Mouse (Mus musculus): Measurements from ENCODE around the gene Tpx2.

Tpx2 gene

DNA sequence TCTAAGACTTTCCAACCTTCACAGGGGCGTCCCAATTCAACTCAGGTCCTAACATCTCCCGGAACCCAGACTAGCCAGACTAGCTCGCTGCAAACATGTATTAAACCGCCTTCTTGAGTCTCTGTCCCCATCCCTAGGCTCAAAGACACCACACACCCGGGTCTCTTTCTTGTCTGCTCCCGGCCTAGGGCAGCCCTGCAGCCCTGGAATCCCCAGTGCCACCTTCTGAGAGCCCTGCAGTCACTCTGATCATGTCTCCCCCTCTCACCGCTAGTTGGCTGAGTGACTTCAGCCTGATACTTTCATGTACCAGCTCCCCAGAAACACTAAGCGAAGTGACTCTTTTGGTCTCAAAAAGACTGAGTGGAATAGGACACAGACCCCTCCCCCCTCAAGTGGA lies 95.8 kb downstream of the Tpx2 start:
- no peak for DNase-seq (ENCODE audit: low spot score in 2 of 2)

DNA sequence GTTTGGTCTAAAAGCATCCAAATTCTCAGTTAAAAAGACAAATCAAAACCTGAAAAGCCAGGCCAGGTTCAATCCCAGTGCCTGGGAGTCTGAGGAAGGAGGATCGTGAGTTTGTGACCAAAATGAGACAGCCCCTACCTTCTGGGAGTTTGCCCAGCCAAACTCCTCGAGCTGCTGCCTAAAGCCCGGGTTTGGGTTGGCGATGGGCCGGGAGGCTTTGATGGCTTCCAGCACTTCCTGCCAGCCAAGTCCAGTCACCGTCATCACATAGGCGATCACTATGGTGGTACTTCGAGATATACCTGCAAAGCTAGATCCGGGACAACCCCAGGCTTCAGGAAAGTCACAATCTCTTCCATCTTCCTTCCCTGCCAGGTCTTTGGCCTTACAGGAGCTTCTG lies 96.2 kb downstream of the Tpx2 start:
- no peak for DNase-seq (ENCODE audit: low spot score in 2 of 2)
